Mouse (Mus musculus): ENCODE results near the gene Raver1. TPM values are rescaled to one million over a fixed set of nuclear protein-coding genes. Genes with fewer than 3 reads are reported as not detected.

Gene Raver1
- polyA plus RNA-seq, 1 experiment from 2014 or later = 36.8 TPM

DNA sequence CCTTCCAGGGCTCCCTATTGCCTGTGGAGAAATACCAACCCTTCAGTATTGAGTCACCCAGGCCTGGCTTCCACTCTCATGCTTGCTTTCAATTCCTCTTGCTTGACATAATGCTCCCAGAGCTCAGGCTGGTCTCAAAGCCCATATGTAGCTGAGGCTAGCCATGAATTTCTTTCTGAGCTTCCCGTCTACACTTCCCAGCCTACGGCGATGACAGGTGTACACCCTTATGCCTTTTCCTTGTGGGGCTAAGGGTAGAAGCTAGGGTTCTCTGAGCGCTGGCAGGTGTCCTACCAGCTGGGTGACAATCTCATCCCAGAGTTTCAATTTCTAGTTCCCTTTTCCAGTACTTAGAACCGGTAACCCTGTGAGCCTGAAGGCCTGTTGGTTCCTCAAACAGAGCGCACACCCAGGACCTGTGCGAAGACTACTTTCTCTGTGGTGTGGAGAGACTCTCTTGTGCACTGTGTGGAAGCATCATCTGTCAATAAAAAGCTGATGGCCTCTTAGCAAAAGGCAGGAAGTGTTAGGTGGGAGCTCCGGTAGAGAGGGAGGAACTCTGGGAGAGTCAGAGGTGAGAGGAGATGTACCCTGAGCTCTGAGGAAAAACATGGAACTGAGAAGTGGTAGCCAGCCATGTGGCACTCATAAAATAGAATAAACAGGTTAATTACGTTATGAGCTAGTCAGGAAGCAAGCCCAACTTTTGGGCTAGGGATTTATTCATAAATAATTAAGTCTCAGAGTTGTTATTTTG lies 33.9 kb upstream of the Raver1 start:
- Histone ChIP-seq H3K27me3 (no peaks in the 10 kb centered on the region), H3K9me3 (no peaks in the 10 kb centered on the region), H3K9ac (replicated peaks) (no peak overlapping the region), H3K4me1 (peaks cover 5% of the 10 kb centered on the region), H3K27ac (replicated peaks) (no peak overlapping the region), H3K4me2 (replicated peaks) (no peak overlapping the region), H3K36me3 (peaks cover 21% of the 10 kb centered on the region; the same call in 1 of the 2 replicates), H3K4me3 (no peak overlapping the region)
- 92% methylated on average over 9 of the region's 9 CpGs for WGBS
- ATAC-seq (replicated peaks) = no peak

- no peaks in the 10 kb centered on the region for H3K9me3 ChIP-seq
- H3K4me1 ChIP-seq = no peaks in the 10 kb centered on the region
- H3K27ac ChIP-seq (replicated peaks) = no peak overlapping the region
- no peak overlapping the region for H3K9ac ChIP-seq (replicated peaks)
- H3K4me2 ChIP-seq (replicated peaks) = no peak overlapping the region
- 84% methylated on average over 5 of the region's 5 CpGs for WGBS
- H3K36me3 ChIP-seq = peaks cover 23% of the 10 kb centered on the region; the same call in 1 of the 2 replicates
- H3K27me3 ChIP-seq = no peaks in the 10 kb centered on the region
- no peak for ATAC-seq (replicated peaks)
- no peak overlapping the region for H3K4me3 ChIP-seq
These were observed 33.0 kb upstream of the Raver1 start for GRCm38 (mm10) chr9:21124837-21125236.

GRCm38 (mm10) chr9:21121483-21121882 lies 29.7 kb upstream of the Raver1 start:
- ATAC-seq (replicated peaks) = no peak
- Histone ChIP-seq H3K9me3 (no peaks in the 10 kb centered on the region), H3K4me1 (no peaks in the 10 kb centered on the region), H3K27me3 (no peaks in the 10 kb centered on the region), H3K4me3 (no peak overlapping the region), H3K4me2 (replicated peaks) (no peak overlapping the region), H3K9ac (replicated peaks) (no peak overlapping the region), H3K36me3 (peaks cover 19% of the 10 kb centered on the region; the same call in 1 of the 2 replicates), H3K27ac (replicated peaks) (no peak overlapping the region)
- 96% methylated on average over 16 of the region's 16 CpGs for WGBS

DNA sequence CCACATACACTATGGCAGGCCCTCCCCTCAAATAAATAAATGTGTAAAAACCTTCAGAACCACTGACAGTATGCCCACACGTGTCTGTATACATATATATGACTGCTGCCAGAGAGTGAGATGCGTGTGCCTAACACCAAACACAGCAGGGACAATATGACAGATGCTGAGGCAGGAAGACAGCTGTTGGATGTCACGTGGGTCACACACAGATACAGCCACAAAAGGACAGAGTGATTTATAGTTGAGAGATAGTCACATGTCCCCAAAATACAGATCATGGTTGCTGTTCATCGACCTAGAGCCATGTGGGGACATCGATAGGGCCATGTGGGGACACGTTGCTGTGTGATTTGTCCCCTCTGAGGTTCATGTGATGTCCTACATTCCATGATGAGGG lies 25.3 kb upstream of the Raver1 start:
- no peak for ATAC-seq (replicated peaks)
- Histone ChIP-seq H3K27ac (replicated peaks) (no peak overlapping the region), H3K4me2 (replicated peaks) (no peak overlapping the region), H3K4me1 (no peaks in the 10 kb centered on the region), H3K9ac (replicated peaks) (no peak overlapping the region), H3K27me3 (no peaks in the 10 kb centered on the region), H3K36me3 (peaks cover 3% of the 10 kb centered on the region; the same call in 1 of the 2 replicates), H3K9me3 (no peaks in the 10 kb centered on the region), H3K4me3 (no peak overlapping the region)
- WGBS = 80% methylated on average over 6 of the region's 6 CpGs

DNA sequence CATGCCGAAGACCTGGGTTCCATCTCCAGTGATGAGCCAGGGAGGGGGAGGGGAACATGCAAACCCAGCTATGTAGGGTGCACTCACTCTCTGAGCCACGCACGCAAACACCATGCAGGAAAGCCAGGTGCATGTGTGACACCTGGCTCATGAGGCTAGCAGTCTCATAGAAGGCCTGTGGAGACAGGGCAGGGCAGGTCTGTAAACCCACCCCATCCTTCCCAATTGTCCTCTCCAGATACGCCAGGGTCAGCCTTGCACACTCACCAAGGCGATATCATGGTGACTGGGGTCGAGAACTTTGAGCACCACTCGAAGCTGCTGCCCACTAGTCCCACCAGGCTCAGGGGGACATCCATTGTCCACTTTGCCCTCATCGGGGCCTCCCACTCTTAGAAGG lies 23.3 kb upstream of the Raver1 start:
- H3K9ac ChIP-seq (replicated peaks) = no peak overlapping the region
- H3K9me3 ChIP-seq = no peaks in the 10 kb centered on the region
- peaks cover 3% of the 10 kb centered on the region; the same call in 1 of the 2 replicates for H3K36me3 ChIP-seq
- no peak for ATAC-seq (replicated peaks)
- no peaks in the 10 kb centered on the region for H3K27me3 ChIP-seq
- H3K4me2 ChIP-seq (replicated peaks) = no peak overlapping the region
- no peak overlapping the region for H3K4me3 ChIP-seq
- 90% methylated on average over 8 of the region's 8 CpGs for WGBS
- no peak overlapping the region for H3K27ac ChIP-seq (replicated peaks)
- no peaks in the 10 kb centered on the region for H3K4me1 ChIP-seq

DNA sequence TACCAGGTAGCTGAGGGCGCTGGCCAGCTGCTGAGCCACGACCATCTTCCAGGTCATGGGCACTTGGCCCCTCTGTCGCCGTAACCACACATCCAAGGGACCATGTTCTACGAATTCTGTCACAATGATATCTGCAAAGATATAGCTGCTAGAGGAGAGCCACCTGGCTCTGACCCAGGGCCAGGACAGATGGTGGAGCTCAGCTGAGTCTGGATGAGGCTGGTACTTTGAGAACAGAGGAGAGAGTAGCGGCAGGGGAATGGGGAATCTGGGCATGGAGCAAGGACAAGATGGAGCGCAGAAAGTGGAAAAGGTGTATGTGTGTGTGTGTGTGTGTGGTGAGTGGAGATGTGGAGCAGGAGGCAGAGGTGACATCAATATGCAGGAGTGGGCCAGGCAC lies 22.4 kb upstream of the Raver1 start:
- no peaks in the 10 kb centered on the region for H3K36me3 ChIP-seq
- no peaks in the 10 kb centered on the region for H3K9me3 ChIP-seq
- ATAC-seq (replicated peaks) = no peak
- no peak overlapping the region for H3K27ac ChIP-seq (replicated peaks)
- H3K4me3 ChIP-seq = no peak overlapping the region
- H3K4me2 ChIP-seq (replicated peaks) = no peak overlapping the region
- H3K27me3 ChIP-seq = no peaks in the 10 kb centered on the region
- no peak overlapping the region for H3K9ac ChIP-seq (replicated peaks)
- no peaks in the 10 kb centered on the region for H3K4me1 ChIP-seq
- 86% methylated on average over 7 of the region's 7 CpGs for WGBS

- ATAC-seq (replicated peaks) = no peak
- Histone ChIP-seq H3K27me3 (no peaks in the 10 kb centered on the region), H3K27ac (replicated peaks) (no peak overlapping the region), H3K9ac (replicated peaks) (no peak overlapping the region), H3K4me1 (no peaks in the 10 kb centered on the region), H3K9me3 (no peaks in the 10 kb centered on the region), H3K4me2 (replicated peaks) (no peak overlapping the region), H3K36me3 (no peaks in the 10 kb centered on the region), H3K4me3 (no peak overlapping the region)
- WGBS = 90% methylated on average over 6 of the region's 6 CpGs
These were observed 21.9 kb upstream of the Raver1 start for GRCm38 (mm10) chr9:21113751-21114150.

GRCm38 (mm10) chr9:21107607-21108237 lies 15.9 kb upstream of the Raver1 start:
- no peak for ATAC-seq (replicated peaks)
- Histone ChIP-seq H3K9ac (replicated peaks) (no peak overlapping the region), H3K36me3 (no peaks in the 10 kb centered on the region), H3K4me2 (replicated peaks) (no peak overlapping the region), H3K9me3 (no peaks in the 10 kb centered on the region), H3K27me3 (no peaks in the 10 kb centered on the region), H3K4me1 (no peaks in the 10 kb centered on the region), H3K4me3 (no peak overlapping the region), H3K27ac (replicated peaks) (no peak overlapping the region)
- WGBS = 39% methylated on average over 23 of the region's 23 CpGs

- Histone ChIP-seq H3K9me3 (no peaks in the 10 kb centered on the region), H3K27ac (replicated peaks) (no peak overlapping the region), H3K36me3 (no peaks in the 10 kb centered on the region), H3K9ac (replicated peaks) (no peak overlapping the region), H3K27me3 (no peaks in the 10 kb centered on the region), H3K4me3 (no peak overlapping the region), H3K4me2 (replicated peaks) (no peak overlapping the region), H3K4me1 (no peaks in the 10 kb centered on the region)
- 83% methylated on average over 5 of the region's 5 CpGs for WGBS
- ATAC-seq (replicated peaks) = no peak
These were observed 14.2 kb upstream of the Raver1 start for GRCm38 (mm10) chr9:21105760-21106564.

- Histone ChIP-seq H3K9ac (replicated peaks) (no peak overlapping the region), H3K4me2 (replicated peaks) (no peak overlapping the region), H3K27me3 (no peaks in the 10 kb centered on the region), H3K9me3 (no peaks in the 10 kb centered on the region), H3K4me1 (no peaks in the 10 kb centered on the region), H3K36me3 (no peaks in the 10 kb centered on the region), H3K4me3 (no peak overlapping the region), H3K27ac (replicated peaks) (no peak overlapping the region)
- ATAC-seq (replicated peaks) = no peak
- WGBS = 90% methylated on average over 6 of the region's 6 CpGs
These were observed 13.0 kb upstream of the Raver1 start for GRCm38 (mm10) chr9:21104814-21105213.

DNA sequence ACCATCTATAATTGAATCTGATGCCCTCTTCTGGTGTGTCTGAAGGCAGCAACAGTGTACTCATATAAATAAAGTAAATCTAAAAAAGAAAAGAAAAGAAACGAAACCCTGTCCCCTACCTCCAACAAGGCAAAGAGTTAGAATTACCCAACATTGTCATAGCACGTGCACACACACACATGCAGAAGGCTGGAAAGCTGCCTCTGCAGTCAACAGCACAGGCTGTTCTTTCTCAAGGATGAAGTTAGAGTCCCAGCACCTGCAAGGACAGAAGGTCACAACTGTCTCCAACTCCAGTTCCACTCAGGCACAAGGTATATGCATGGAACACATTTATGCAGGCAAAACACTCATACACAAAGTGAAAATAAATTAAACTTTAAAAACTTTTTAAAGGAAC lies 10.3 kb upstream of the Raver1 start:
- no peak overlapping the region for H3K4me2 ChIP-seq (replicated peaks)
- no peaks in the 10 kb centered on the region for H3K36me3 ChIP-seq
- H3K4me3 ChIP-seq = no peak overlapping the region
- no peaks in the 10 kb centered on the region for H3K9me3 ChIP-seq
- no peaks in the 10 kb centered on the region for H3K4me1 ChIP-seq
- H3K9ac ChIP-seq (replicated peaks) = no peak overlapping the region
- no peaks in the 10 kb centered on the region for H3K27me3 ChIP-seq
- no peak overlapping the region for H3K27ac ChIP-seq (replicated peaks)
- ATAC-seq (replicated peaks) = no peak
- WGBS = 84% methylated on average over 2 of the region's 2 CpGs

- Histone ChIP-seq H3K4me3 (no peak overlapping the region), H3K4me2 (replicated peaks) (no peak overlapping the region), H3K27me3 (no peaks in the 10 kb centered on the region), H3K36me3 (no peaks in the 10 kb centered on the region), H3K9ac (replicated peaks) (no peak overlapping the region), H3K27ac (replicated peaks) (no peak overlapping the region), H3K9me3 (no peaks in the 10 kb centered on the region), H3K4me1 (no peaks in the 10 kb centered on the region)
- no peak for ATAC-seq (replicated peaks)
- 53% methylated on average over 15 of the region's 15 CpGs for WGBS
These were observed 8.8 kb upstream of the Raver1 start for GRCm38 (mm10) chr9:21100447-21101161.

All from forebrain, embryonic 15.5 days (tissue).